Mouse (Mus musculus) lung, embryonic 15.5 days (tissue): ENCODE measurements at regions not wholly inside any gene's neighbourhood (a gene's known extent, or its start where the extent isn't known, plus 50 kb on each side); places are given as distances from the start of the nearest gene placed in this dataset.
"Not testable (repeated sequence)": the region's sequence is repeated elsewhere in the genome, so short reads cannot be mapped to it uniquely, and the experiment has no call there.

Experiments
- ATAC-seq: fragments of 200-750 bp; cut with Nextera tagmentation; 2 replicates; pipeline ENCODE4 v1.8.0; 2017; ENCODE audit warnings: moderate number of reproducible peaks, borderline replicate concordance; ENCODE audit not compliant: low FRiP score, low TSS enrichment; ENCODE audit errors: extremely low read depth
- H3K27ac ChIP-seq: fragments of 300-500 bp; sonication (generic); 2 replicates; pipeline ENCODE4 v1.5.1; 2015; ENCODE audit warnings: moderate library complexity, mild to moderate bottlenecking, inconsistent platforms
- H3K27me3 ChIP-seq: fragments of 300-500 bp; sonication (generic); 2 replicates; pipeline ENCODE4 v1.6.1; 2015; ENCODE audit warnings: inconsistent platforms
- H3K36me3 ChIP-seq: fragments of 300-500 bp; sonication (generic); 2 replicates; pipeline ENCODE4 v1.6.1; 2015; ENCODE audit warnings: inconsistent platforms
- H3K4me1 ChIP-seq: fragments of 300-500 bp; sonication (generic); 2 replicates; pipeline ENCODE4 v1.6.1; 2015; ENCODE audit warnings: inconsistent platforms
- H3K4me2 ChIP-seq: fragments of 300-500 bp; sonication (generic); 2 replicates; pipeline ENCODE4 v1.6.1; 2015; ENCODE audit warnings: inconsistent platforms, mild to moderate bottlenecking, moderate library complexity
- H3K4me3 ChIP-seq: fragments of 300-500 bp; sonication (generic); 2 replicates; pipeline ENCODE4 v1.5.1; 2015; ENCODE audit warnings: mild to moderate bottlenecking, inconsistent platforms
- H3K9ac ChIP-seq: fragments of 300-500 bp; sonication (generic); 2 replicates; pipeline ENCODE4 v1.6.1; 2015; ENCODE audit warnings: inconsistent platforms
- H3K9me3 ChIP-seq: fragments of 300-500 bp; sonication (generic); 2 replicates; pipeline ENCODE4 v1.6.1; 2016; ENCODE audit warnings: inconsistent platforms
- WGBS: fragments of 180-500 bp; shearing (Covaris S2); methylation state at CpG from one replicate; pipeline ENCODE4 v1.1.7; 2015; 5-methylcytosine and 5-hydroxymethylcytosine counted together

DNA sequence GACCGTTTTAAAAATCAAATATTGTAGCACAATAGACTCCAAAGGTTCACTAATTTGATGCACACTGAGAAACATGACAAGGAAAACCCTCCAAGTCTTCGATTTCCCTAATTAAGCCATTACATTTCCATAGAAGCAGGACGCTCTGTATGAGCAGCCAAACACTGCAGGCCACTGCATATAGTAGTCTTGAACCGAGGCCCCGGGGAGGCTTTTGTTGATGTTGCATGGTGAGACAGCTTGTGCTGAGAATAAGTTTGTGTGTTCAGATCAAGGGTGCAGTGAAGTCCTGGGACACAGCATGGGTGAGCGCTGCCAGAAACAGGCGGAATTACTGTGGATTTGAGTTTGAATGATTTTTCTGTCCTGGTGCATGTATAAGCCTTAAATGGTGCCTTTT is 154.9 kb upstream of the Rtl1 start:
- Histone ChIP-seq H3K4me1 (peaks cover 2% of the 10 kb centered on the region; the same call in 1 of the 2 replicates), H3K9ac (no peak overlapping the region), H3K36me3 (no peaks in the 10 kb centered on the region), H3K9me3 (no peaks in the 10 kb centered on the region), H3K4me3 (no peak overlapping the region), H3K4me2 (no peak overlapping the region), H3K27ac (no peak overlapping the region), H3K27me3 (no peaks in the 10 kb centered on the region)
- ATAC-seq, result no peak
- WGBS, result 81% methylated on average over 7 of the region's 7 CpGs

DNA sequence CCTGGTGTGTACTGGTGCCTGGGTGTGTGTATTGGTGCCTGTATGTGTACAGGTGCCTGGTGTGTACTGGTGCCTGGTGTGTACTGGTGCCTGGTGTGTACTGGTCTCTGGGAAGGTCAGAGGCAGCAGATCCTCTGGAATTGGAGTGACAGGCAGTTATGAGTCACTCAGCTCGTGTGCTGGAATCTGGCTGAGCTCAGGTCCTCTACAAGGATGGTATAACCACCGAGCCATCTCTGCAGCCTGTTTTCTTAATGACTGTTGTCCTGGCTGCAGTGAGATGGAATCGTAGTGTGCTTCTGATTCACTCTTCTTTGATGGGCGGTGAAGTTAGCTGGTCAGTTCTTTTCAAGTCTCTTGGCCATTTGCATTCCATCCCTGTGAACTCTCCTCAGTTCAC is 164.2 kb upstream of the Rtl1 start:
- H3K9me3 ChIP-seq, result no peaks in the 10 kb centered on the region
- H3K36me3 ChIP-seq, result no peaks in the 10 kb centered on the region
- H3K4me1 ChIP-seq, result no peaks in the 10 kb centered on the region
- H3K4me2 ChIP-seq, result no peak overlapping the region
- ATAC-seq, result no peak
- H3K9ac ChIP-seq, result no peak overlapping the region
- no peak overlapping the region for H3K4me3 ChIP-seq
- WGBS, result 71% methylated on average over 4 of the region's 4 CpGs
- H3K27ac ChIP-seq, result no peak overlapping the region
- H3K27me3 ChIP-seq, result no peaks in the 10 kb centered on the region

DNA sequence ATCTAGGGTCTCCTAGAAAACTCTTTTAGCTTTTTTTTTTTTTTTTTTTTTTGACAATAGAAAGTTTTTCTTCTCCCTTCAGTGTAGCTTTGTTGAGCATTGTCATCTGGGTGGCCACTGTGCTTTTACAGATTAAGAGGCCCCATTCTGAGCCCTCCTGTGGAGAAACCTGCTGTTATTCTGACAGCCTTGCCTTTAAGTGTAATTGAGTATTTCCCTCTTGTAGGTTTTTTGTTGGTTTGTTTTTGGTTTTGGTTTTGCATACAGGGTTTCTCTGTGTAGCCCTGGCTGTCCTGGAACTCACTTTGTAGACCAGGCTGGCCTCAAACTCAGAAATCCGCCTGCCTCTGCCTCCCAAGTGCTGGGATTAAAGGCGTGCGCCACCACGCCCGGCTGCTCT is 166.5 kb upstream of the Rtl1 start:
- not testable (repeated sequence) for H3K4me2 ChIP-seq, ATAC-seq, H3K9me3 ChIP-seq, H3K9ac ChIP-seq, H3K27me3 ChIP-seq, H3K36me3 ChIP-seq, H3K27ac ChIP-seq, H3K4me1 ChIP-seq, H3K4me3 ChIP-seq
- WGBS, result 83% methylated on average over 5 of the region's 5 CpGs

DNA sequence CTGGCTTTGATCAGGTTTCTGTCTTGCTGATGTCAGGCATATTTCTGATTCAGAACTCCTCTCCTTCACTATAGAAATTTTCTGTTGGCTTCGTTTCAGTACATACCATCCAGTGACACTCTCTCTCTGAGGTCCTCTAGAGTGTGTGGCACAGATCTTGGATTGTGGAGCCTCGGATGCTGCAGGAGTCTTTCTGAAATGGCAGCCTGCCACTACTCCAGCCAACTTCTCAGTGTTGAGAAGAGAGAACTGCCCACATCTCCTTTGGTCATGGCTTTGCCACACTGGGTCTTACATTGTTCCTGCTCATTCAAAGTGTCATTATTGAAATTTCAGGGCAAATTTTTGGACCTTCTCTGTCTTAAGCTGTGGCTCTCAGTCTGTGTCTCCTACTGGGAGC is 172.4 kb upstream of the Rtl1 start:
- whole genome bisulfite sequencing, result 60% methylated on average over 2 of the region's 2 CpGs
- no peaks in the 10 kb centered on the region for H3K4me1 ChIP-seq

DNA sequence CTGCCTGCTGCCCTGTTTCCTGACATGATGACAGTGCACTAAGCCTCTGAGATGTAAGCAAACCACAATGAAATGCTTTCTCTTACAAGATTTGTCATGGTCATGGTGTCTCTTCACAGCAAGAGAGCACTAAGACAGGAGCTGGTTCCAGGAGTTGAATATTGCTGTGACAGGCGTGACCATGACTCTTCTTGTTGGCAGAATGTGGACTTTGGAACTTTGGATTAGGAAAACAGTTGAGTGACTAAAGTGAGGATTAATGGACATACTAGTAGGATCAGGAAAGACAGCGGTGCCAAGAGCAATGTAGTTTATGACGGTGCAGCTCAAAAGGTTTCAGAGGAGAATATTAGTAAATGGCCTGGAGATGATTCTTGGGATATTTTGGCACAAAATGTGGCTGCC is 173.8 kb upstream of the Rtl1 start:
- Histone ChIP-seq H3K4me2 (no peak overlapping the region), H3K4me1 (no peaks in the 10 kb centered on the region), H3K27ac (no peak overlapping the region), H3K9me3 (no peaks in the 10 kb centered on the region), H3K27me3 (no peaks in the 10 kb centered on the region), H3K4me3 (no peak overlapping the region), H3K36me3 (no peaks in the 10 kb centered on the region), H3K9ac (no peak overlapping the region)
- ATAC-seq, result no peak
- WGBS, result 77% methylated on average over 3 of the region's 3 CpGs

More for the DNA sequence above, 172.4 kb upstream of the Rtl1 start:
- H3K9me3 ChIP-seq, result no peaks in the 10 kb centered on the region
- no peak overlapping the region for H3K27ac ChIP-seq
- no peak overlapping the region for H3K4me3 ChIP-seq
- no peak for ATAC-seq
- no peak overlapping the region for H3K9ac ChIP-seq
- no peaks in the 10 kb centered on the region for H3K36me3 ChIP-seq
- H3K4me2 ChIP-seq, result no peak overlapping the region
- no peaks in the 10 kb centered on the region for H3K27me3 ChIP-seq

DNA sequence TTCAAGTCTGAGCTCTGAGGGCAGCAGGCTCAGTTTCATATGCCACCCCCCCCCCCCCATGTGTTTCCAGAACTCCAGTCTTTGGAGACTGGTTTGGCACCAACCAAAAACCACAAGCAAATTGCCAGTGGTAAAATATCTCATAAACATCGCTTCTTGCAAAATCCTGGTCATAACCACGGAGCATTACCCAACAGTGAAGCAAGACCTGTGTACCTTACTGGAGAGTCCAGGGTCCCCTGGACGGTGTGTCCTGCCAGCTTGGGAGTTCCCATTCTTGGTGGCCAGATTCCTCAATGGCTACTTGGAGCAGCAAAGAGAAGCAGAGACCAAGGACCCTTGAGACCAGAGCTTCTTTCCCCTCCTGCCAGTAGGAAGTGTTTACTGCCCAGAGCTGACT is 198.7 kb upstream of the Rtl1 start:
- H3K4me2 ChIP-seq, result no peak overlapping the region
- no peaks in the 10 kb centered on the region for H3K27me3 ChIP-seq
- 82% methylated on average over 3 of the region's 3 CpGs for WGBS
- H3K9ac ChIP-seq, result no peak overlapping the region
- no peak overlapping the region for H3K4me3 ChIP-seq
- no peak for ATAC-seq
- no peak overlapping the region for H3K27ac ChIP-seq
- no peaks in the 10 kb centered on the region for H3K4me1 ChIP-seq
- H3K36me3 ChIP-seq, result no peaks in the 10 kb centered on the region
- H3K9me3 ChIP-seq, result no peaks in the 10 kb centered on the region

DNA sequence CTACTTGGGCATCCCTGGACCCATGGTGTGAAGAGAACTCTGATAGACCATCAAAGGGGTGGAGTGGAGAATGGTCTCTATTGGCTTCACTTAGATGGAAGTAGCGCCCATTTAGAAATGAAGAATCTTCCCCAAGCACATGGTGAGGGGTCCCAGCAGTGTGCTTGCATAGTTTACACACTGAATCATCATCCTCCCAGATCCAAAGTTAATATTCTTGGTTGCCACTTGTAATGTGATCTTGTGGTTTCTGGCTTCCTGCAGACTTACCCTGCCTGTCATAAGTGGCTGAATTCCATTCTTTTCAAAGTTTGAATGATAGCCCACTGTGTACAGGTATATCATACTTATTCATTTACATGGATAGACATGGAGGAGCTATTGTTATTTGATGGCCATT is 199.3 kb upstream of the Rtl1 start:
- H3K27me3 ChIP-seq, result no peaks in the 10 kb centered on the region
- H3K36me3 ChIP-seq, result no peaks in the 10 kb centered on the region
- no peak for ATAC-seq
- no peaks in the 10 kb centered on the region for H3K4me1 ChIP-seq
- WGBS, result 80% methylated on average over 1 of the region's 1 CpGs
- no peak overlapping the region for H3K4me3 ChIP-seq
- H3K4me2 ChIP-seq, result no peak overlapping the region
- no peaks in the 10 kb centered on the region for H3K9me3 ChIP-seq
- no peak overlapping the region for H3K9ac ChIP-seq
- no peak overlapping the region for H3K27ac ChIP-seq

DNA sequence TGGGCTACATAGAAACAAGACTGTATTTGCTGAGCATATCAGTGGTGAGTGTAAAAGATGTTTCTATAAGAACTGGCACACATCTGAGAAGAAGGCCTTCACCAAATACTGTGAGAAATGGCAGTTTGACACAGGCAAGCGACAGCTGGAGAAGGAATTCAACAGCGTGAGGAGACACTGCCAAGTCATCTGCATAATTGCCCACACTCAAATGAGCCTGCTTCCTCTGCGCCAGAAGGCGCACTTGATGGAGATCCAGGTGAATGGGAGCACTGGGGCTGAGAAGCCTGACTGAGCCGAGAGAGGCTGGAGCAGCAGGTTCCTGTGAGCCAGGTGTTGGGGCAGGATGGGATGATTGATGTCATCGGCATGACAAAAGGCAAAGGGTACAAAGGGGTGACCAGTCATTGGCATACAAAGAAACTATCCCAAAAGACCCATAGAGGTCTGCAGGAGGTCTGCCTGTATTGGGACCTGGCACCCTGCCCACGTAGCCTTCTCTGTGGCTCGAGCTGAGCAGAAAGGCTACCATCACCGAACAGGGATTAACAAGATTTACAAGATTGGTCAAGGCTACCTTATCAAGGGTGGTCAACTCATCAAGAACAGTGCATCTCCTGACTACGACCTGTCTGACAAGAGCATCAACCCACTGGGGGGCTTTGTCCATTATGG is 227.2 kb upstream of the Rtl1 start:
- Histone ChIP-seq H3K27me3 (no peaks in the 10 kb centered on the region), H3K27ac (no peak overlapping the region), H3K4me3 (no peak overlapping the region), H3K4me1 (no peaks in the 10 kb centered on the region), H3K4me2 (no peak overlapping the region), H3K9me3 (no peaks in the 10 kb centered on the region), H3K36me3 (no peaks in the 10 kb centered on the region), H3K9ac (no peak overlapping the region)
- no peak for ATAC-seq
- WGBS, result 86% methylated on average over 10 of the region's 10 CpGs

DNA sequence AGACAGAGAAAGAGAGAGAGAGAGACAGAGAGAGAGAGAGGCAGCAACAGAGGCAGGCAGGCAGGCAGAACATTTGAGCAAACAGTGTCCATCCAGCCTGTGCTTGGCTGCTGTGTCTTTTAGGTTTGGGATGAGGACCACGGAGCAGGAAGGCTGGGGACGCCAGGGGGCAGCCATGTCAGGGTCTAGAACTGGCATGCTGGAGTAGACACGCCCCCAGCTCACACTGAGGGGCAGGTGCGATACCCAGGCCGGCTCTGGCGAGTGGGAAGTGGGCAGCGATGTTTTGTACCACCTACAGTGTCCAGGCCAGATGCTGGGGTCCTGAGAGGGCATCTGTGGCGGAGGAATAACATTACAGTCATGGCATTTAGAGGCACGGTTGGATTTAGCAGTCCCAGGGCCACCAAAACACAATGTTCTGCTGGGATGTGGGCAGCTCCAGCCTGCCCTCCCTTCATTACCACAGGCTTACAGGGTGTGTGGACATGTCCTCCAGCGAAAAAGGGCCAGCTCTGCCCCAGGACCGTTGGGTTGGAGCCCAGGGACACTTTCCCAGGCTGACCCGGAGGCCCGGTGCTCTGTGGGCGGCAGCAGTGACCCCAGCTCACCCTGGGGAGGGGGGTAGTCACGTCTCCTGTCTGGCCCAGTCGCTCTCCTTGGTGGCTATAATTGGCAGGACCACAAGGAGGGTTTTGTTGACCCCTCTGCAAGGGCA is 230.3 kb upstream of the Rtl1 start:
- no peak overlapping the region for H3K27ac ChIP-seq
- no peaks in the 10 kb centered on the region for H3K27me3 ChIP-seq
- H3K4me3 ChIP-seq, result no peak overlapping the region
- H3K36me3 ChIP-seq, result no peaks in the 10 kb centered on the region
- WGBS, result 40% methylated on average over 16 of the region's 16 CpGs
- no peak overlapping the region for H3K4me2 ChIP-seq
- no peak overlapping the region for H3K9ac ChIP-seq
- no peaks in the 10 kb centered on the region for H3K4me1 ChIP-seq
- ATAC-seq, result peak; percentile 53
- no peaks in the 10 kb centered on the region for H3K9me3 ChIP-seq

DNA sequence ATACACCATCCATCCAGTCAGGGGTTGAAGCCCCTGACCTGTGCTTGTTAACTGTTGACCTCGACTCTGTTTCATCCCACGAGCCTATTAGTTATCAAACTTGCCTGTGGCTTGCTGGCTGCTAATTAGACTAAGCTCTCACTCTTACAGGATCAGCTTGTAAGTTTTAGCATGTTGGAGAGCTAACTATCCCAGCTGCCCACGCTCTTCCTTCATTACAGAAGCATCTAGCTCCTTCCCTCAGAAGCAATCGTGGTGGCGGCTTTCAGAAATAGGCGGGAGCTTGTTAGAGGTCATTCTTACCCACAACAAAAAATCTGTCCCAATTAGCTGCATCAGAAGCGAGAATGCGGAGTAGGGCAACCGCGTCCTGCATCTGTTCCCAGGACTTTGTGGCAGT is 232.8 kb upstream of the Rtl1 start:
- no peak for ATAC-seq
- WGBS, result 77% methylated on average over 10 of the region's 10 CpGs
- Histone ChIP-seq H3K9me3 (no peaks in the 10 kb centered on the region), H3K36me3 (no peaks in the 10 kb centered on the region), H3K9ac (no peak overlapping the region), H3K4me2 (no peak overlapping the region), H3K27ac (no peak overlapping the region), H3K4me3 (no peak overlapping the region), H3K4me1 (peaks cover 10% of the 10 kb centered on the region; the same call in 1 of the 2 replicates), H3K27me3 (no peaks in the 10 kb centered on the region)

DNA sequence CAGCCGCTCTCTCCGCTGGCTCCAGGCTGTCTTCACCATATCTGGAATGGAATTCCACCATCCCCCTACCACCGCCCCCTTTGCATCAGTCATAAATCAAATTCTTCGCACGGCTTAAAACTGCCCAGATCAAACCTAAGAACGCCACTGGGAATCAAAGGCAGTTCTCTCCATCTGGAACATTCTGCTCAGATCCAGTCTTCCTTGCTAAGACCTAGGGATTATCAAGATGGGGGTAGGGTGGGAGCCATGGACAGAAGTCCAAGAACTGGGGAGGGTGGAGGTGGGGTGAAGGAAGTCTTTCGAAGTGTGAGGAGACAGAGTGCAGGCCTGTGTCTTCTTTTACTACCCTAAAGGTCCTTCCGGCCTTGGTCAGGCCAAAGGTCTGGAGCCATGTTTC is 236.4 kb upstream of the Rtl1 start:
- H3K4me2 ChIP-seq, result no peak overlapping the region
- no peaks in the 10 kb centered on the region for H3K36me3 ChIP-seq
- no peaks in the 10 kb centered on the region for H3K9me3 ChIP-seq
- no peaks in the 10 kb centered on the region for H3K27me3 ChIP-seq
- no peak overlapping the region for H3K4me3 ChIP-seq
- H3K9ac ChIP-seq, result no peak overlapping the region
- ATAC-seq, result no peak
- peaks cover 32% of the 10 kb centered on the region for H3K4me1 ChIP-seq
- peak overlapping the region; percentile 54; the same call in 1 of the 2 replicates for H3K27ac ChIP-seq
- 45% methylated on average over 8 of the region's 8 CpGs for WGBS

DNA sequence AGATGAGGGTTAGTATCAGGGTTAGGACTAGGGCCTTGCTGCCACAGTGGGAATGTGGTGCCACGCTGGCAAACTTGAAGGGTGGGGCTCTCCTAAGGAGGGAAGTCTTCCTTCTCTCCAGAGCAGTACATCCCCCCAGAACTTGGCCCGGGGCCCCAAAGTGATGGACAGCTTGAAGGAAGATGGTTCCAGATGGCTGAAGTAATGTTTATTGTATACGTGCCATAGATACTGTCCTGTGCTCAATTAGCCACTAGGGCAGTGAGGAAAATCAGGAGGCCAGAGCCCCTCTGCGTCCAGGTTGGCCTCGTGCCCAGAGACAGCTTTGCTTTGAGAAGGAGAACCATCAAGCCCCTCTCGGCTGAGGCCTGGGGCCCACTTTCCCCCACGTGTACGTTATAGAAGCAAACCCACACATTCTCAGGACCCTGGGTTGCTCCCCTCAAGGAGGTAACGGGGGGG is 239.0 kb upstream of the Rtl1 start:
- Histone ChIP-seq H3K9ac (no peak overlapping the region), H3K27ac (peak overlapping the region; percentile 82), H3K36me3 (no peaks in the 10 kb centered on the region), H3K4me1 (peaks cover 32% of the 10 kb centered on the region), H3K4me2 (no peak overlapping the region), H3K4me3 (no peak overlapping the region), H3K27me3 (no peaks in the 10 kb centered on the region), H3K9me3 (no peaks in the 10 kb centered on the region)
- 21% methylated on average over 9 of the region's 9 CpGs for WGBS
- peak; percentile 83 for ATAC-seq
